Mouse (Mus musculus): Measurements from ENCODE around the gene Cpsf4l.
A peak's percentile ranks its signal among the peaks of the same experiment; 100 is the strongest.
"Not testable (repeated sequence)": the region's sequence is repeated elsewhere in the genome, so short reads cannot be mapped to it uniquely, and the experiment has no call there.

Gene Cpsf4l

DNA sequence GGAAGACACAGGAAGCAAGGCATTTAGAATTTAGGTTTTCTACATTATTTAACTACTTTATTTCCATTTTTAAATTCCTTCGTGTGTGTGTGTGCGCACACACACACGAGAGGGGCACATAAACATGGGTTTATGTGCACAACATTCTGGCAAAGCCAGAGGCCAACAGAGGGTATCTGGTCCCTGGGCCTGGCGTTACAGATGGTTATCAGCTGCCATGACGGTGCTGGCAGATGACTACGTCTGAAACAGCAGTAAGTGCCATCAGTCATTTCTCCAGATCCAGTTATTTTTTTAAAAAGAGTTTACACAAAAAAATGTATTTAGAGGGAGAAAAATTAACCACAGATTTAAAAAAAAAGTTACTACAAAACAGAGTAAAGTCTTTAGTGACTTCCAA, 43.6 kb downstream of the Cpsf4l start:
- DNase-seq (ENCODE audit: low spot score) = no peak

DNA sequence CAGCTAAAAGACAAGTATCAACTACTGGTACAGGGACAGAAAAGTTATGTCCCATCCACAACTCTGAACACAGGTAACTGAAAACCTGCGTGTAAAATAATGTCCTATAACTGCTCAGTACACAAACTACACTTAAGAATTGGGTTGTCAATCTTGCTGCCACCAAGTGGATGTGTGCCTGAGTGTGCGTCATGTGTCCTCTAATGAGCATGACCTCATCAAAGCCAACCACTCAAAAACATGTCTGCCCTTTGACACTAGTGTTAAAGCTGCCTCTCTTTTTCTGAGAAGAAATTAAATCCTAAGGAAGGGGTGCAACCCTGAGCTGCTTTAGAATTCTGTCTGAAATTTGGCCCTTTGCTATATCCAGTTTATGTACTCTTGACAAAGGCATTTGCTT, 45.5 kb downstream of the Cpsf4l start:
- no peak for DNase-seq (ENCODE audit: low spot score)

DNA sequence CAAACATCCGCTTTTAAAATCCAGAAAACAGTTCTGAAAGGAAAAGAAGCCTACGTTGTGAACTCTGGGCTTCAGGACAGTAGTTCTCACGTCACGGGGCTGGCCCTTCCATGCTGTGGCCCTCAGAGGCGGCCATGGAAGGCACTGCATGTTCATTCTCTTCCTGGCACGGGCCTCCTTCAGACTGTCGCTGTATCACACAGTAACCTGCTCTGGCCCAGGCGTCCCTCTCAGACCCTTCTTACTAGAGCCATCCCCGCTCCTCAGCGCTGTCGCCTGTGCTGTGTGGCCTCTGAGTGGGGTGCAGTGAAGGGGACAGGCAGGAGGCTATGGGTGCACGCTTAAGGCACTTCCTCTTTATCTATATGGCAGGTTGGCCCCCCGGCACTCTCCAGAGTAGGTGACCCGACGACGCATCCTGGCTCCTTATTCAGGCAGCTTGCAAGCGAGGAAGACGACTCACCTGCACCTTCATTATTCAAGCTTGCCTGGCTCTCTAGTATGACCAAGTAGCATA, 47.9 kb downstream of the Cpsf4l start:
- no peak for DNase-seq (ENCODE audit: low spot score)

DNA sequence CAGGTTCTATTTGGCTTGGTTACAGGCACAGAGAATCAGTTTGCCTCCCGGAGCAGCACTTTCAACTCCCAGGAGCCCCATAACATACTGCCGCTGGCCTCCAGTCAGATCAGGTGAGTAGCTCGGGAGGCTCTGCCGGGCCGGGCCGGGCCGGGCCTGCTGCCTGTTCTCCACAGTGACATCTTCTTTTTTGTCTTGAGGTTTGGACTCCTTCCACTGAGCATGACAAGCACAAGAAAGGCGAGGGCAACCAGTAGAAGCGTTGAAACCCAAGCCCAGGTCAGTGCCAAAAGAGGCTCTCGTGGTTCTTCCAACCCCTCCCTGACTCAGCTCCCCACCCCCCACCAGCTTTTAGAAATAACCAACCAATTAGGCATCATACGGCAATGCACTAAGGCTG, 48.9 kb downstream of the Cpsf4l start:
- DNase-seq (ENCODE audit: low spot score) = no peak

DNA sequence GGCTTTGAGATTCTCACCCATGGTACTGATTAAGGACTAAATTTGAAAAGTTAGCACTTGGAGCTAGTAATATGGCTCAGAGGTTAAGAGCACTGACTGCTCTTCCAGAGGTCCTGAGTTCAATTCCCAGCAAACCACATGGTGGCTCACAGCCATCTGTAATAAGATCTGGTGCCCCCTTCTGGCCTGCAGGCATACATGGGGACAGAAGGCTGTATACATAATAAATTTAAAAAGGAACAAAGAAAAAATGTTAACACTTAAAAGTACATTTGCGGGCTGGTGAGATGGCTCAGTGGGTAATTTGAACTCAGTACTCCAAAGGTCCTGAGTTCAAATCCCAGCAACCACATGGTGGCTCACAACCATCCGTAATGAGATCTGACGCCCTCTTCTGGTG, 49.6 kb downstream of the Cpsf4l start:
- DNase-seq (ENCODE audit: low spot score) = not testable (repeated sequence)

DNA sequence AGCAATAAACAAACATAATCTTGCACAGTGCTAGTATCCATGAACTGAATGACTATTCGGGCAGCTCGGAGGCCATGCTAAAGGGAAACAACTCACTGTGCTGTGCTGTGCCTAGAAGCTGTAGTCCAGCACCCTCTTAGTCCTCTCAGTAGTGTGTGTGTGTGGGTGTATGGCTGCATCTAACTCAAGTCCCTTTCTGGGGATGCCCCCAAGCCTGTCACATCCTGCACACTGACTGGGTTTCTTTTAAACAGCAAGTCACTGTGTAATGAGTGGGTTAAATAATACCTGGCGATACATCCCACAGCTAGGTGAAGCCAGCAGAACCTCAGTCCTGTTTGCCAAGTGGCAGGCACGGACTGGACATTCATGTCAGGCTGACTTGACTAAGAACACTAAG, 51.1 kb downstream of the Cpsf4l start:
- DNase-seq (ENCODE audit: low spot score) = no peak

DNA sequence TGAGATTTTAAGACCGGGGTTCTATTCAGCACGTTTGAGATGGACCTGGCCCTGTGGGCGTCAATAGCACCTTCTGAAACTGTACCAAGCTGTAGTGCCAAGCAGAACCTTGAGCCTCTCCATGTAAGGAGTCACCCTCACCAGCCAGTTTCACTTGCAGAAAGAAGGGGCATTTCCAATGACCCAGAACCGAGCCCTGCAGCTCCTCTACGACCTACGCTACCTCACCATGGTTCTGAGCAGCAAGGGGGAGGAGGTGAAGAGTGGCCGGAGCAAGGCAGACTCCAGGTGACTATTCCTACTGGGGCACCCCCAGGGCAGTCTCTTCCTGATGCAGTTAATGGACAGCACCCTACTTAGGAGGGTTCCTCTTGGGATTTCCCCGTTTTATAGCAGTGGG, 51.5 kb downstream of the Cpsf4l start:
- DNase-seq (ENCODE audit: low spot score) = no peak

DNA sequence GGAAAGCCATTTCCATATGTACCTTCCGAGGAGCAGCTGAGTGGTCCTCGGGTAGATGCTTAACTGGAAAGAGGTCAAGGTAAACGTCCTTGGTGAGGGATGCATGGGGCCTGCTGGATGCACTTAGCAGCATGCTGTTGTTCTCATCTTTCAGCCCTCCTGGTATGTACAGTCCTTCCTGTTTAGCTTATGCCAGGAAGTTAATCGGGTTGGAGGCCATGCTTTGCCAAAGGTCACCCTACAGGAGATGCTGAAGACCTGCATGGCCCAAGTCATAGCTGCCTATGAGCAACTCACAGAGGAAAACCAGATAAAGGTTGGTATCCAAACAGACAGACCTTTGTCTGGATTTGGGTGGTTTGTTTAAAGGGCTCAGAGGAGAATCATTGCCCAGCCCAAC, 52.6 kb downstream of the Cpsf4l start:
- no peak for DNase-seq (ENCODE audit: low spot score)

DNA sequence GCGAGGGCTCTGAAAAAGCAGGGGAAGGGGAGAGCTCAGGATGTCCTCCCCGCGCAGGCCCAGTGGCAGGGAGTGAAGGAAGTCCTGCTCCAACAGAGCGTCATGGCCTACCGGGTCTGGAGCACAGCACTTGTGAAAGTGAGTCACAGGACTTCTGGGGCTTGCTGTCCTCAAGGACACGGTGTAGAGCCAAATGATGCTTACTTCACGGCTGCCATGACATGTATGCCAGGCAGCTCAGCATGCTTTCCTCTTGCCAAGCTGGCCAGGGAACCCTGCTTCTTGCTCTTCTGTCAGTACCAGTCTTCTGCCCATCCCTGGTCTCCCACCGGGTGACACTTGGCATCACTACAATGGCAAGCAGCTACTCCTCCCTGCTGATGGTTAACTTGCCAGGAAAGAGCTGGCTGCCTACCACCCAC, 53.3 kb downstream of the Cpsf4l start:
- DNase-seq (ENCODE audit: low spot score) = no peak

DNA sequence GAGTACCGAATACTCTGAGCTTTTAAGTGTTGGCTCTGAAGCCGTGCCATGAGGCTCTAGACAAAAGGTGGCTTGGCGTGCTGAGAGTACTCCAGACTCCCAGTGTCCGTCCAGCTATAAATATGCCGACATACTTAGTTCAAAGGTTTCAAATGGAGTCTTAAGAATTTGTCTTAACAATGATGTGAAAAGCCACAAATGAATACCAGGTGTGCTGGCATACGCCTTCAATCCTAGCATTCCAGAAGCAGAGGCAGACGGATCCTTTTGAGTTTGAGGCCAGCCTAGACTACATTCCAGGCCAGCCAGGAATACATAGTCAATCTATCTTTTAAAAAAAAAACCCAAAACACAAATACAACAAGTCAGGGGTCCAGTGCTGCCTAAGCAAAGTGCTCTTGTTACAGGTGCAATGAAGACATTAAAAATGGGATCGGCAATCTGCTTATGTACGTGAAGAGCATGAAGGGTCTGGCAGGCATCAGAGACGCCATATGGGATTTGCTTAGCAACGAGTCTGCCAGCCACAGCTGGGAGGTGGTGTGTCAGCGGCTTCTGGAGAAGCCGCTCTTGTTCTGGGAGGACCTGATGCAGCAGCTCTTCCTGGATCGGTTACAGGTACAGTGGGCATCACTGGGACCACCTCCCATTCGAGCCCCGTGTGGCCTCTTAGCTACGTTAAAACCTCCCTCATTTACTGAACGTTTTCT, 55.1 kb downstream of the Cpsf4l start:
- DNase-seq (ENCODE audit: low spot score) = no peak

DNA sequence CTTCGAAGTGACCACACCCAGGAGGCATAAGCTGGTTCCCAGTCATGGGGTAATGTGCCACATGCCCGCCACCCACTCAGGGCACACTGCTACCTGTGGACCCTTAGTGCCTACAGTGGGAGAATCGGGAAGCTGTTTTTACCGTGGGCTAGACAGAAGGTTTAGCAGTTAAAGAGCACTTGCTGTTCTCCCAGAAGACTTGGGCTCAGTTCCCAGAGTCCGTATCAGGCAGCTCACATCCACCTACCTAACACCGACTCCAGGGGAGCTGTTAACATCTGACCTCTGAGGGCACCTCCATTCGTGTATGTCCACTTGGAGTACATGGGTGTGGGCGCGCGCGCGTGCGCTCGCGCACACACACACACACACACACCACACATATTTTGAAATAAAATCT, 55.7 kb downstream of the Cpsf4l start:
- no peak for DNase-seq (ENCODE audit: low spot score)

DNA sequence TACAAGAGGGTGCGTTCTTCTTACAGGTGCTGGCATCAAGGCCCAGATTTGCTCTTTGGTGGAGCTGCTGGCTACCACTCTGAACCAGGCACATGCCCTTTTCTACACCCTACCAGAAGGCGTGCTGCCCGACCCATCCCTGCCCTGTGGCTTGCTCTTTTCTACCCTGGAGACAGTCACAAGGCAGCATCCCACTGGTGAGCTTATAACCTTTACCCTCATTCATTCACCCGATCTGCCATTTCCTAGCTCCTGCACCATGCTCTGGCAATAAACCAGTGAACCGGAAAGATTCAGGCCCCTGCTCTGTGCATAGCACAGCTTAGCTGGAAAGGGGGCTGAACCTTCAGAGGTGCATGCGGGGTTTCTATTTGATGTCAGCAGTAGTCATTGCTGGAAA, 57.3 kb downstream of the Cpsf4l start:
- DNase-seq (ENCODE audit: low spot score) = no peak

DNA sequence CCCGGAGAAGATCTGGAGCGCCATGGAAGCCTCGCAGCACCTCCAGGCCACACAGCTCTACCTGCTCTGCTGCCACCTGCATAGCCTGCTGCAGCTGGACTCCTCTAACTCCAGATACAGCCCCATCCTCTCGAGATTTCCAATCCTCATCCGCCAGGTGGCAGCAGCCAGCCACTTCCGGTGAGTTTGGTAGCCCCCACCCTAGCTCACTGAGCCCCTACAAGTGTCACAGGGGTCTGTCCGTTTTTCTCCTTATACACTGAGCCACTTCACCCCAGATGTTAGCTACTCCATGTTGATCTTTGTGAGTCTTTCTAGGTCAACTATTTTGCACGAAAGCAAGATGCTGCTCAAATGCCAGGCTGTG, 57.9 kb downstream of the Cpsf4l start:
- DNase-seq (ENCODE audit: low spot score) = no peak

DNA sequence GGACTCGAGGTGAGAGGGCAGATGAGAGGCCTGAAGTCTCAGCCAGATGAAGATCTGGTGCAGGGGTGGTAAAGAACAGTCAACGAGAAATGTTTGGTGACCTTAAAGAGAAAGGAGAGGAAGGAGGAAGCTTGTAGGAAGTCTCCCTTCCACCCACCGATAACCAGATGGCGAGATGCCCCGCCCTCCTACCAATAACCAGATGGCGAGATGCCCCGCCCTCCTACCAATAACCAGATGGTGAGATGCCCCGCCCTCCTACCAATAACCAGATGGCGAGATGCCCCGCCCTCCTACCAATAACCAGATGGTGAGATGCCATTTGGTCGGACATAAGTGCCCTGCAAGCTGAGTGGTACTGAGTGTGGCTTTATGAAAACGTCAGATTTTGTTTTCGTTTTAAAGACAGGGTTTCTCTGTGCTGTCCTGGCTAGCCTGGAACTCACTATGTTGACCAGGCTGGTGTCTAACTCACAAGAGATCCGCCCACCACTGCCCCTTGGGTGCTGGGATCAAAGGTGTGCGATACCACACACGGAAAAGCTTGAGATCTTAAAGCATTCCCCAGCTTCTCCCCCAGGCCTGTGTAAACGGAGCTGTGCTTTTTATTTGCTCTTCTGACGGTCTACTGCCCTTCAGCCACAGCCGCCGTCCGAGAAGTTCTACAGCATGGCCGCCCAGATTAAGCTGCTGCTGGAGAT, 58.5 kb downstream of the Cpsf4l start:
- DNase-seq (ENCODE audit: low spot score) = no peak

DNA sequence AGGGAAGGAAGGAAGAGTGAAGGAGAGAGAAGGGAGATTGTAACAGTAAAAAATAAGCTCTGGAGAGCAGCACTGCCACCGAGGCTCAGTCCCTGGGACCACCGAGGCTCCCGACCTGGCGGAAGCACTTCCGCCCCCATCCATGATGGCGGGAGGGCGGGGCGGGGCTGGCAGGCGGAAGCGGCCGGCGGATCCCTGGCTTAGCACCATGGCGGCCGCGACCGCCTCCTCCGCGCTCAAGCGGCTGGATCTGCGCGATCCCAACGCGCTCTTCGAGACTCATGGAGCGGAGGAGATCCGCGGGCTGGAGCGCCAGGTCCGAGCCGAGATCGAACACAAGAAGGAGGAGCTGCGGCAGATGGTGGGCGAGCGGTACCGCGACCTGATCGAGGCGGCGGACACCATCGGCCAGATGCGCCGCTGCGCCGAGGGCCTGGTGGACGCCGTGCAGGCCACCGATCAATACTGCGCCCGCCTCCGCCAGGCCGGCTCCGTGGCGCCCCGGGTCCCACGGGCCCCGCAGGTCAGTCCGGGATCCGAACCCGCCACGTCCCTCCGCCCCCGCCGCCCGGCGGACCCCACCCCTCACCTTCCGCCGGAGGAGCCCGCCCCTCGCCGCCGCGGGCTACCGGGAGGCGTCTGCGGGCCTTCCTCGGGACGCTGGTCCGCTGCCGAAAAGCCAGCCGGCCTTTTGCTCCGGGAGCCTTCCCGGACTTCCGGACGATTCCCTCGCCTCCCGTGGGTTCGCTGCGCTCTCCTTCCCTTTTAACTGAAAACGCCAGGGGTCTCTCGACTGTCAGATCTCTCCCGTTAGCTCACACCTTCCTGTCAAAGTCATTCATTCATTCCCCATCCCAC, 60.2 kb downstream of the Cpsf4l start, which contains the start of gene Slc39a11:
Gene Slc39a11, minus strand, starts transcription at position 727 of the 858 bp plus-strand sequence.
- peak; percentile 56 for DNase-seq (ENCODE audit: low spot score)

DNA sequence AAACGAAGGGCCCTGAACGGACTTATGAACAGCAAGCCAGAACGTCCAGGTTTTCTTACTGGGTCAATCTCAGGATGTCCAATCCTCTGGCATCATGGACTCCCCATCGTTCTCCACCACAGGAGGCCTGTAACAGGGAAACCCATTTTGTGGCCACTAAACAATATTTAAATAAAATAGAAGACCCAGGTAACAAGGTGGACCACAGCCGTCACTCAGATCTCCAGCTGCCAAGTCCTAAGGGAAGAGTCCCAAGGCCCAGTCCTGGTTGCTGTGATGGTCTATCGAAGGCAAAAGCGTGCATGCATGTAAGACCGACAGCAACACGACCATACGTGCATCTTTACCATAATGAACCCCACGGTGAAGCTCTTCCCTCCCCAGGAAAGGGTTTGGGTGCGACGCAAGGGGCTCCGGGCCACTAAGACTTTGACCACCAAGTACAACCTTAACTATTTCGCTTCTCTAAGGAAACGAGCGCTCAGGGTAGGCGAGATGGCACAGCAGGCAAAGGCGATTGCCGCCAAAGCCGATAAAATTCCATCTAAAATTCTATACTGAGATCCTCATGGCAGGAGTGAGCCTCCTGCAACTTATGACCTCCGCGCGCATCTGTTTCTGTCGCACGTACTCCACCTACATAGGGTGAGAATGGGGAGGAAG, 61.0 kb downstream of the Cpsf4l start, which contains the start of gene Cog1:
Gene Cog1, plus strand, starts transcription at position 480 of the 663 bp plus-strand sequence.
- no peak for DNase-seq (ENCODE audit: low spot score)

All from ovary, postnatal 14 days (tissue).